Mouse (Mus musculus) forebrain, postnatal 0 days (tissue): ENCODE results near the gene Gh. TPM values are rescaled to one million over a fixed set of nuclear protein-coding genes. Genes with fewer than 3 reads are reported as not detected.

Source experiments
- ATAC-seq: fragments of 200-750 bp; cut with Nextera tagmentation; 2 replicates; pipeline ENCODE4 v1.8.0; 2017; ENCODE audit warnings: mild to moderate bottlenecking, moderate library complexity
- DNase-seq: peaks from one replicate; pipeline ENCODE4 v3.0.0-alpha.2; 2015
- H3K27ac ChIP-seq: fragments of 300-500 bp; sonication (generic); 2 replicates; pipeline ENCODE4 v1.5.1; 2014; ENCODE audit warnings: low read depth, mild to moderate bottlenecking, antibody characterized with exemption, low read length, moderate library complexity, mixed read lengths
- H3K27me3 ChIP-seq: fragments of 300-500 bp; sonication (generic); 2 replicates; pipeline ENCODE4 v1.6.1; 2014; ENCODE audit warnings: mild to moderate bottlenecking, low read length, mixed read lengths; ENCODE audit not compliant: insufficient read depth
- H3K36me3 ChIP-seq: fragments of 300-500 bp; sonication (generic); 2 replicates; pipeline ENCODE4 v1.6.1; 2014; ENCODE audit warnings: mild to moderate bottlenecking, moderate library complexity; ENCODE audit not compliant: insufficient read depth
- H3K4me1 ChIP-seq: fragments of 300-500 bp; sonication (generic); 2 replicates; pipeline ENCODE4 v1.6.1; 2014; ENCODE audit warnings: antibody characterized with exemption; ENCODE audit not compliant: insufficient read depth
- H3K4me2 ChIP-seq: fragments of 300-500 bp; sonication (generic); 2 replicates; pipeline ENCODE4 v1.6.1; 2014; ENCODE audit warnings: low read depth, mild to moderate bottlenecking, moderate library complexity
- H3K4me3 ChIP-seq: fragments of 300-500 bp; sonication (generic); 2 replicates; pipeline ENCODE4 v1.5.1; 2014; ENCODE audit warnings: low read depth, low read length, mixed read lengths
- H3K9ac ChIP-seq: fragments of 300-500 bp; sonication (generic); 2 replicates; pipeline ENCODE4 v1.6.1; 2014; ENCODE audit warnings: mild to moderate bottlenecking
- H3K9me3 ChIP-seq: fragments of 300-500 bp; sonication (generic); 2 replicates; pipeline ENCODE4 v1.6.1; 2016; ENCODE audit warnings: low read length
- CTCF ChIP-seq: sonication (generic); IDR thresholded peaks from 2 replicates; pipeline ENCODE4 v1.5.1; 2016; ENCODE audit warnings: antibody characterized with exemption, control low read depth, low read depth
- WGBS: fragments of 180-500 bp; shearing (Covaris S2); extraction: QIAGEN DNeasy Blood & Tissue Kit; methylation state at CpG from one replicate; pipeline ENCODE4 v1.1.7; 2014; 5-methylcytosine and 5-hydroxymethylcytosine counted together
- polyA plus RNA-seq: library from polyadenylated mRNA; unstranded; fragments of >200 nt; fragmentation: Nextera tagmentation; extraction: Ambion mirVana; gene quantifications from 2 replicates; pipeline ENCODE4 v1.2.1, GENCODE M21; 2015
- total RNA-seq: library from RNA; depleted of rRNA; stranded (reverse); fragments of >200 nt; gene quantifications from 2 replicates; pipeline ENCODE4 v1.2.3, GENCODE M21; 2014

Gh gene
- total and polyA plus RNA-seq, 2 experiments from 2014 or later = not detected

DNA sequence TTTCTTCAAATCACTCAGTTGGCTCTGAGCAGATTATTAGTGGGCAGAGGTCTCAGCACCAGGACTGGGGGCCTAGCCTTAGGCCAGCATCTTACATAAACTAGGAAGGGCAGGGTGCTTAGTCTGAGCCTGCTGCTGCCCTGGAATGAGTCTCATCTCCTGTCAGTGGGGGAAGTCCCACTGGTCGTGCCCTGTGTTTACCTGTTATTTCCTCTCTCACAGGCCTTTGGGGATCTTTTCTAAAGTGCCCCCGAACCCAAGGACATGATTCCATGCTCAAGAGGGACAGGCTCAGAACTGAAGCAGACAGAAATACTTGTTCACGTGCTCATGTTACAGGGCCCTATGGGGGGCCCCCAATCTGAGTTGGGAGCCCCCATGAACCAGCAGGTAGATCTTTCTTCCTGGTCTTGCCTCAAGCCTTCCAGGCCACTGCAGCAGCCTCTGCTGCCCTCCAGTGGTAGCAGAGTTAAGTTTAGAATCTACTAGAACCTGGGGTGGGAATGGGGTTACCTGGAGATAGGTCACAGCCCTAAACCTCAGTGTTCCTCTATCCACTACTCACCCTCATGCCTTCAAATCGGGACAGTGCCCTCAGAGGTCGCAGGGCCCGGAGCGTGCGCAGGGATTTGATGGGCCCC is 24.0 kb upstream of the Gh start:
- H3K4me1 ChIP-seq = no peaks in the 10 kb centered on the region
- DNase-seq (peak; percentile 59), ATAC-seq (no peak)
- no peaks in the 10 kb centered on the region for H3K27me3 ChIP-seq
- no peaks in the 10 kb centered on the region for H3K9me3 ChIP-seq
- WGBS = 71% methylated on average over 8 of the region's 8 CpGs
- peak; percentile 77 for TF ChIP-seq CTCF
- H3K9ac ChIP-seq = no peak overlapping the region
- H3K4me2 ChIP-seq = no peak overlapping the region
- no peak overlapping the region for H3K4me3 ChIP-seq
- H3K27ac ChIP-seq = no peak overlapping the region
- no peaks in the 10 kb centered on the region for H3K36me3 ChIP-seq

DNA sequence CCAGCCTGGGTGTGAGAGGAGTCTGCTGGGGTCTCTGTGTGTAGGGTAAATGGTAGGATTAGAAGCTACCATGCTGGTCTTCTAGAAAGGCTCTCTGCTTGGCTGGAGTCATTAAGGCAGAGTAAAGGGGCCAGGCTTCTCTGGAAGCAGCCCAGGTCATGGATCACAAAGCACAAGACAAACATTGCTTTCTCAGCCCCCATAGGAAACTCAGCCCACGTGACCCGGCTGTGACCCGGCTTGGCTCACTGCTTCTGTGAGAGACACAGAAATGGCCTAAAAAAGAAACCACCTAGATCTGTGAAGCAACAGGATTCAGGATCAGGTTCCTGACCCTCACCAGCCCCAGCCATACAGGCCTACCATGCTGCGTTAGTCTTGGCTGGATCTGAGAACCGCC is 23.2 kb upstream of the Gh start:
- Histone ChIP-seq H3K36me3 (no peaks in the 10 kb centered on the region), H3K27me3 (no peaks in the 10 kb centered on the region), H3K4me1 (no peaks in the 10 kb centered on the region), H3K4me2 (no peak overlapping the region), H3K4me3 (no peak overlapping the region), H3K9me3 (no peaks in the 10 kb centered on the region), H3K27ac (no peak overlapping the region), H3K9ac (no peak overlapping the region)
- WGBS = 70% methylated on average over 5 of the region's 5 CpGs
- no peak for ATAC-seq
- no peak for DNase-seq
- TF ChIP-seq CTCF = no peak

DNA sequence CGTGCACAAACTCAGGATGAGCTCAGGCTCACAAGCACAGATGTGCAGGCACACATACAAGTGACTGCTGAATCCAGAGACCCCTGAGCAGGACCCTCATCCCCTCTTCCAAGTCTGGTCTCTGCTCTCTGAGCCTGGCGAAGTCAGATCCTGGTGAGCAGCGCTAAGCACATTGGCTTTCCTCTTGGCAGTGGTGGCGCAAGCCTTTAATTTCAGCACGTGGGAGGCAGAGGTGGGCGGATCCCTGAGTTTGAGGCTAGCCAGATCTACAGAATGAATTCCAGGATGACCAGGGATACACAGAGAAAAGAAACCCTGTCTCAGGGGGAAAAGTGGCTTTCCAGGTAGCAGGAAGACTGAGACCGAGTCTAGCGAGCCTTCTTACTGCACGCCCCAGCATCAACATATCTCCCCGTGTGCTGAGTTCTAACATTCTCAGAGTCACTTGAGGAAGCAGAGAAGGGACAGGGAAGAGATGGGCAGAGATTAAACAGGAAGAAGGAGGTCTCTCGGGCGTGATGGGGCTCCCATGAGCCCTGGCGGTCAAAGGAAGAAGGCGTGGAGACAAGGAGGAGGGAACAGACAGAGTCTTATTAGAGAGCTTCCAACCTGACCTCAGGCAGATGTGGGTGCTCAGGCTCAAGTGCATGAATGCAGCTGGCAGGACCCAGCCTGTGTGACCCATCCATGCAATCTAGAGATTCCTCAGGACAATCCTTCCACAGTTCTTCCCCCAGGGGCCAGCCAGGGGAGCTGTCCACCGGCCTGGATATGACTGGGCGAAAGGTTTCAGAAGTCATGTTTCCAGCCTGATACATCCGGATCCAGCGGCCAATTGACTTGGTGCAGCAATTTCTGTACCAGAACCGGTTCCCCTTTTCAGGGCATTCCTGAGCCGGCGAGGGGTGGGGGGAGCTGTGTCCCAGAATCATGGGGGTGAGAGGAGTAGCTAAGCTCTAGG is 17.0 kb upstream of the Gh start:
- DNase-seq (no peak), ATAC-seq (no peak)
- Histone ChIP-seq H3K27me3 (no peaks in the 10 kb centered on the region), H3K4me3 (no peak overlapping the region), H3K27ac (no peak overlapping the region), H3K36me3 (no peaks in the 10 kb centered on the region), H3K4me2 (no peak overlapping the region), H3K4me1 (no peaks in the 10 kb centered on the region), H3K9me3 (no peaks in the 10 kb centered on the region), H3K9ac (no peak overlapping the region)
- no peak for TF ChIP-seq CTCF
- 76% methylated on average over 21 of the region's 21 CpGs for WGBS

DNA sequence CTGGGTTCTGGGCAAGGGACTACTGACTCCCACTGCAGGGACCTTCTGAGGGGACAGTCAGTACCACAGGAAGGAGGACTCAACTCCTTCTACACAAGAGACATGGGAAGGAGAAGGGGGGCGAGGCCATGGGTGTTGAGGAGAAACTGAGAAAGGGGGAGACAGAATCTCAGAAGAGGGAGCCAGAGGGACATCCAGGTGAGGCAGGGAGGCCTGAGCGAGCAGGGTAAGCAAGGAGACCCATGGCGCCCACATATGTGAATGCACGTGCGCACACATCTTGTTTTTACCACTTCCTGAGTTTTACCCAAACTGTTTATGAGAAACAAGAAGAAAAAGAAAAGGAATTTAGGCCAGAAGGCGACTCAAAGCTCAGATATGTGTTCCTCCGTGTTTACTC is 16.1 kb upstream of the Gh start:
- Histone ChIP-seq H3K4me2 (no peak overlapping the region), H3K4me3 (no peak overlapping the region), H3K9me3 (no peaks in the 10 kb centered on the region), H3K4me1 (no peaks in the 10 kb centered on the region), H3K27ac (no peak overlapping the region), H3K36me3 (no peaks in the 10 kb centered on the region), H3K9ac (no peak overlapping the region), H3K27me3 (no peaks in the 10 kb centered on the region)
- no peak for ATAC-seq
- 85% methylated on average over 7 of the region's 7 CpGs for WGBS
- no peak for DNase-seq
- TF ChIP-seq CTCF = no peak

DNA sequence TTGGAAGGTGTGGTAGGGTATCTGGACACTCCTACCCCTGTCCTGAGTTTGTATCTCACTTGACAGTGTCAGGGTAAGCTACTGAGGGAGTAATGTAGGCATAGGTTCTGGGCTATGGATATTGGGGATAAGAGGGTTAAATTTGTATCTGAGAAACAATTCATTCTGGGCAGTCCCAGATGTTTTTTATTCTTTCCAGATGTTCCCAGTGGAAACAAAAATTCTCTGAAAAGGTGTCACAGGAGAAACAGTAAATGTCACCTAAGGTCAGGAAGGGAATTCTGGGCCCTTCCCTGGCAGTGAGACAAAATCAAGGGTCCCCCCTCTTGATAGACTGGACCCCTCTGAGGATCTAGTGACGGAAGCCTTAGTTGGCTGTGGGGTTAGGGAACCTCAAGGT is 14.8 kb upstream of the Gh start:
- no peak for DNase-seq
- Histone ChIP-seq H3K27me3 (no peaks in the 10 kb centered on the region), H3K9me3 (no peaks in the 10 kb centered on the region), H3K4me2 (no peak overlapping the region), H3K27ac (no peak overlapping the region), H3K4me1 (no peaks in the 10 kb centered on the region), H3K4me3 (no peak overlapping the region), H3K9ac (no peak overlapping the region), H3K36me3 (no peaks in the 10 kb centered on the region)
- TF ChIP-seq CTCF = no peak
- no peak for ATAC-seq
- 77% methylated on average over 1 of the region's 1 CpGs for WGBS

DNA sequence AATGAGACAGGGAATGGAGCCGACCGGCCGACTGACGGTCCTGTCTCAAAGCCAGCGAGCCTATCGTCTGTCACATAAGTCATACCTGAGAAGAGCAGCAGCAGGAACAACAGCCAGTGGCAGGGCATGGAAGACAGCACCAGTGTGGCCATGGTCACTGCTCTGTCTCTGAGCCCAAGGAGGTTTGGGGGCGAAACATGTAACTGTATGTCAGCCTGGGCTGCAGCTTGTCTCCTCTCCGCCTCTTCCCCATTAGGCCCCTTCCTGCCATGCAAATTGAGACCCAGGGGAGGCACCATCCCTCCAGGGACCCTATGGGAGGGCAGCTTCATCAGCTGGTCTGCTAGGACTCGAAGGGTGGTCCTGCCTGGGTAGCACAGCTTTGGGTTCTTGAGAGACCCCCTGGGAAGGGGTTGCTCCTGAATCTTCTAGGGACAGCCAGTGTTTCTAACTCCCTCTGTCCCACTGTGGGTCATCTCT is 12.7 kb upstream of the Gh start, which contains the start of gene Cd79b:
Gene Cd79b (minus strand): TSS at position 430 of the 480 bp plus-strand sequence.
- Histone ChIP-seq H3K9ac (no peak within 1 kb of the TSS), H3K36me3 (no peaks in the 10 kb centered on the region), H3K4me1 (no peaks in the 10 kb centered on the region), H3K27me3 (no peaks in the 10 kb centered on the region), H3K9me3 (no peaks in the 10 kb centered on the region), H3K4me3 (no peak within 1 kb of the TSS), H3K4me2 (no peak within 1 kb of the TSS), H3K27ac (no peak within 1 kb of the TSS)
- 77% methylated on average over 9 of the region's 9 CpGs for WGBS
- ATAC-seq (no peak), DNase-seq (no peak)
- no peak for TF ChIP-seq CTCF

DNA sequence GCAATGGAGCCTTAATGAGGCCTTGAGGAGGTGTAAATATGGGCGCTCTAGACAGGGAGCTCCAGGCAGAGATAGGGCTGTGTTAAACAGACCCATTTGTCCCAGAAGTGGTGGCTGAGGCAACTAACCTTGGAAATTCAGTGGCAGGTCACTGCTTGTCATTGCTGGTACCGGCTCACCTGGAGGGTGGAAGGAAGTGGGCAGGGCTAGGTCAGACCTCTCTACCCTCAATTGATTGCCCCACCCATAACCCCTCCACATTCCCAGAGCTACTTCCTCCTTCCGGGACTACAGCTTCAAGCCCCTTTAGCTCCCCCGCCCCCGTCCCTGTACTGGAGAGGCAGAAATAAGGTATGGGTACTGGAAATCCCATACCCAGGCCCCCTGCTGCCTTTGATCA is 11.9 kb upstream of the Gh start:
- whole genome bisulfite sequencing = 77% methylated on average over 5 of the region's 5 CpGs
- Histone ChIP-seq H3K9me3 (no peaks in the 10 kb centered on the region), H3K9ac (no peak overlapping the region), H3K36me3 (no peaks in the 10 kb centered on the region), H3K4me2 (no peak overlapping the region), H3K27ac (no peak overlapping the region), H3K27me3 (no peaks in the 10 kb centered on the region), H3K4me1 (no peaks in the 10 kb centered on the region), H3K4me3 (no peak overlapping the region)
- no peak for DNase-seq
- no peak for ATAC-seq
- TF ChIP-seq CTCF = no peak
